Mouse (Mus musculus): ENCODE measurements around the gene Afmid. TPM values are rescaled to one million over a fixed set of nuclear protein-coding genes. Genes with fewer than 3 reads are reported as not detected.

Gene Afmid
- polyA plus RNA-seq, 1 experiment from 2014 or later, result 2.3 TPM

- Histone ChIP-seq H3K4me3 (ENCODE audit: low read depth, low read length) (peak overlapping the region; percentile 65), H3K27ac (ENCODE audit: low read depth, low read length) (0 out of 2 replicates have a peak overlapping the region, but pooled peaks have one; percentile 46), H3K27me3 (ENCODE audit: control insufficient read depth, insufficient read depth, low read length) (no peaks in the 10 kb centered on the region), H3K9ac (ENCODE audit: low read length) (peak overlapping the region; percentile 82), H3K36me3 (ENCODE audit: control insufficient read depth, insufficient read depth, low read length) (no peaks in the 10 kb centered on the region), H3K4me1 (ENCODE audit: control insufficient read depth, insufficient read depth, low read length) (peaks cover 19% of the 10 kb centered on the region), H3K9me3 (ENCODE audit: control insufficient read depth, low read length) (no peaks in the 10 kb centered on the region), H3K4me2 (ENCODE audit: low read depth) (peak overlapping the region; percentile 83)
- DNase-seq (ENCODE audit: low spot score) (no peak), ATAC-seq (ENCODE audit: insufficient read depth, low FRiP score, low TSS enrichment) (0 out of 2 replicates have a peak, but pooled peaks have one; percentile 28)
- WGBS, result 17% methylated on average over 5 of the region's 5 CpGs
These were observed 440 bp downstream of the Afmid start for GRCm38 (mm10) chr11:117826164-117826563.

GRCm38 (mm10) chr11:117826916-117827315, 1.2 kb downstream of the Afmid start:
- H3K4me1 ChIP-seq (ENCODE audit: control insufficient read depth, insufficient read depth, low read length), result peaks cover 19% of the 10 kb centered on the region
- WGBS, result 73% methylated on average over 8 of the region's 8 CpGs
- no peaks in the 10 kb centered on the region for H3K9me3 ChIP-seq (ENCODE audit: control insufficient read depth, low read length)
- H3K4me2 ChIP-seq (ENCODE audit: low read depth), result no peak overlapping the region
- no peaks in the 10 kb centered on the region for H3K27me3 ChIP-seq (ENCODE audit: control insufficient read depth, insufficient read depth, low read length)
- no peak for ATAC-seq (ENCODE audit: insufficient read depth, low FRiP score, low TSS enrichment)
- no peaks in the 10 kb centered on the region for H3K36me3 ChIP-seq (ENCODE audit: control insufficient read depth, insufficient read depth, low read length)
- no peak for DNase-seq (ENCODE audit: low spot score)
- H3K27ac ChIP-seq (ENCODE audit: low read depth, low read length), result no peak overlapping the region
- no peak overlapping the region for H3K9ac ChIP-seq (ENCODE audit: low read length)
- no peak overlapping the region for H3K4me3 ChIP-seq (ENCODE audit: low read depth, low read length)

GRCm38 (mm10) chr11:117827386-117827785, 1.7 kb downstream of the Afmid start:
- Histone ChIP-seq H3K4me1 (ENCODE audit: control insufficient read depth, insufficient read depth, low read length) (peaks cover 23% of the 10 kb centered on the region), H3K36me3 (ENCODE audit: control insufficient read depth, insufficient read depth, low read length) (no peaks in the 10 kb centered on the region), H3K4me2 (ENCODE audit: low read depth) (no peak overlapping the region), H3K27ac (ENCODE audit: low read depth, low read length) (no peak overlapping the region), H3K9ac (ENCODE audit: low read length) (no peak overlapping the region), H3K9me3 (ENCODE audit: control insufficient read depth, low read length) (no peaks in the 10 kb centered on the region), H3K4me3 (ENCODE audit: low read depth, low read length) (no peak overlapping the region), H3K27me3 (ENCODE audit: control insufficient read depth, insufficient read depth, low read length) (no peaks in the 10 kb centered on the region)
- whole genome bisulfite sequencing, result 46% methylated on average over 3 of the region's 3 CpGs
- ATAC-seq (ENCODE audit: insufficient read depth, low FRiP score, low TSS enrichment), result no peak
- DNase-seq (ENCODE audit: low spot score), result no peak

- ATAC-seq (ENCODE audit: insufficient read depth, low FRiP score, low TSS enrichment) (no peak), DNase-seq (ENCODE audit: low spot score) (no peak)
- Histone ChIP-seq H3K9ac (ENCODE audit: low read length) (no peak overlapping the region), H3K4me2 (ENCODE audit: low read depth) (no peak overlapping the region), H3K4me1 (ENCODE audit: control insufficient read depth, insufficient read depth, low read length) (peaks cover 26% of the 10 kb centered on the region), H3K4me3 (ENCODE audit: low read depth, low read length) (no peak overlapping the region), H3K27ac (ENCODE audit: low read depth, low read length) (no peak overlapping the region), H3K27me3 (ENCODE audit: control insufficient read depth, insufficient read depth, low read length) (no peaks in the 10 kb centered on the region), H3K9me3 (ENCODE audit: control insufficient read depth, low read length) (no peaks in the 10 kb centered on the region), H3K36me3 (ENCODE audit: control insufficient read depth, insufficient read depth, low read length) (no peaks in the 10 kb centered on the region)
- 90% methylated on average over 18 of the region's 18 CpGs for WGBS
These were observed 2.6 kb downstream of the Afmid start for GRCm38 (mm10) chr11:117828149-117828887.

GRCm38 (mm10) chr11:117828888-117829604, 3.3 kb downstream of the Afmid start:
- Histone ChIP-seq H3K4me1 (ENCODE audit: control insufficient read depth, insufficient read depth, low read length) (peaks cover 25% of the 10 kb centered on the region), H3K9me3 (ENCODE audit: control insufficient read depth, low read length) (no peaks in the 10 kb centered on the region), H3K4me3 (ENCODE audit: low read depth, low read length) (no peak overlapping the region), H3K27ac (ENCODE audit: low read depth, low read length) (no peak overlapping the region), H3K9ac (ENCODE audit: low read length) (no peak overlapping the region), H3K27me3 (ENCODE audit: control insufficient read depth, insufficient read depth, low read length) (no peaks in the 10 kb centered on the region), H3K36me3 (ENCODE audit: control insufficient read depth, insufficient read depth, low read length) (no peaks in the 10 kb centered on the region), H3K4me2 (ENCODE audit: low read depth) (no peak overlapping the region)
- DNase-seq (ENCODE audit: low spot score) (no peak), ATAC-seq (ENCODE audit: insufficient read depth, low FRiP score, low TSS enrichment) (no peak)
- 72% methylated on average over 9 of the region's 9 CpGs for WGBS

GRCm38 (mm10) chr11:117829671-117830215, 4.0 kb downstream of the Afmid start:
- no peaks in the 10 kb centered on the region for H3K27me3 ChIP-seq (ENCODE audit: control insufficient read depth, insufficient read depth, low read length)
- H3K4me1 ChIP-seq (ENCODE audit: control insufficient read depth, insufficient read depth, low read length), result peaks cover 20% of the 10 kb centered on the region
- WGBS, result 86% methylated on average over 2 of the region's 2 CpGs
- no peak overlapping the region for H3K9ac ChIP-seq (ENCODE audit: low read length)
- ATAC-seq (ENCODE audit: insufficient read depth, low FRiP score, low TSS enrichment) (no peak), DNase-seq (ENCODE audit: low spot score) (no peak)
- H3K9me3 ChIP-seq (ENCODE audit: control insufficient read depth, low read length), result no peaks in the 10 kb centered on the region
- H3K27ac ChIP-seq (ENCODE audit: low read depth, low read length), result no peak overlapping the region
- H3K36me3 ChIP-seq (ENCODE audit: control insufficient read depth, insufficient read depth, low read length), result no peaks in the 10 kb centered on the region
- no peak overlapping the region for H3K4me3 ChIP-seq (ENCODE audit: low read depth, low read length)
- H3K4me2 ChIP-seq (ENCODE audit: low read depth), result no peak overlapping the region

- H3K4me2 ChIP-seq (ENCODE audit: low read depth), result no peak overlapping the region
These were observed 4.7 kb downstream of the Afmid start for GRCm38 (mm10) chr11:117830401-117830800.

GRCm38 (mm10) chr11:117832086-117832969, 6.6 kb downstream of the Afmid start:
- no peaks in the 10 kb centered on the region for H3K9me3 ChIP-seq (ENCODE audit: control insufficient read depth, low read length)
- H3K36me3 ChIP-seq (ENCODE audit: control insufficient read depth, insufficient read depth, low read length), result no peaks in the 10 kb centered on the region
- peak overlapping the region; percentile 55 for H3K4me2 ChIP-seq (ENCODE audit: low read depth)
- no peak overlapping the region for H3K27ac ChIP-seq (ENCODE audit: low read depth, low read length)
- ATAC-seq (ENCODE audit: insufficient read depth, low FRiP score, low TSS enrichment), result peak; percentile 63
- peak overlapping the region; percentile 31 for H3K4me3 ChIP-seq (ENCODE audit: low read depth, low read length)
- no peaks in the 10 kb centered on the region for H3K27me3 ChIP-seq (ENCODE audit: control insufficient read depth, insufficient read depth, low read length)
- 15% methylated on average over 28 of the region's 28 CpGs for WGBS
- H3K9ac ChIP-seq (ENCODE audit: low read length), result peak overlapping the region; percentile 32; the same call in 1 of the 2 replicates
- H3K4me1 ChIP-seq (ENCODE audit: control insufficient read depth, insufficient read depth, low read length), result peaks cover 6% of the 10 kb centered on the region; the same call in 1 of the 2 replicates
- peak; percentile 85 for DNase-seq (ENCODE audit: low spot score)

More at GRCm38 (mm10) chr11:117830401-117830800, 4.7 kb downstream of the Afmid start:
- no peak overlapping the region for H3K4me3 ChIP-seq (ENCODE audit: low read depth, low read length)
- no peaks in the 10 kb centered on the region for H3K9me3 ChIP-seq (ENCODE audit: control insufficient read depth, low read length)
- H3K27ac ChIP-seq (ENCODE audit: low read depth, low read length), result no peak overlapping the region
- ATAC-seq (ENCODE audit: insufficient read depth, low FRiP score, low TSS enrichment) (no peak), DNase-seq (ENCODE audit: low spot score) (no peak)
- WGBS, result 93% methylated on average over 9 of the region's 9 CpGs
- H3K4me1 ChIP-seq (ENCODE audit: control insufficient read depth, insufficient read depth, low read length), result peaks cover 14% of the 10 kb centered on the region
- H3K27me3 ChIP-seq (ENCODE audit: control insufficient read depth, insufficient read depth, low read length), result no peaks in the 10 kb centered on the region
- H3K36me3 ChIP-seq (ENCODE audit: control insufficient read depth, insufficient read depth, low read length), result no peaks in the 10 kb centered on the region
- peak overlapping the region; percentile 7; the same call in 1 of the 2 replicates for H3K9ac ChIP-seq (ENCODE audit: low read length)

Data from neural tube, embryonic 11.5 days (tissue).